Mouse (Mus musculus) G1E (cell line): ENCODE data around the gene E2f1.

Source experiments
- CTCF ChIP-seq: IDR thresholded peaks from 2 replicates; pipeline ENCODE4 v1.5.1; 2012; ENCODE audit warnings: low read depth, low read length, inconsistent platforms, mixed read lengths
- GATA1 ChIP-seq: IDR thresholded peaks from 2 replicates; pipeline ENCODE4 v1.6.1; 2012; ENCODE audit warnings: borderline replicate concordance, low read length, inconsistent platforms, mixed read lengths
- POLR2AphosphoS5 ChIP-seq: IDR thresholded peaks from 2 replicates; pipeline ENCODE4 v1.6.1; 2012; ENCODE audit warnings: low read depth, low read length, inconsistent platforms; ENCODE audit not compliant: insufficient replicate concordance

DNA sequence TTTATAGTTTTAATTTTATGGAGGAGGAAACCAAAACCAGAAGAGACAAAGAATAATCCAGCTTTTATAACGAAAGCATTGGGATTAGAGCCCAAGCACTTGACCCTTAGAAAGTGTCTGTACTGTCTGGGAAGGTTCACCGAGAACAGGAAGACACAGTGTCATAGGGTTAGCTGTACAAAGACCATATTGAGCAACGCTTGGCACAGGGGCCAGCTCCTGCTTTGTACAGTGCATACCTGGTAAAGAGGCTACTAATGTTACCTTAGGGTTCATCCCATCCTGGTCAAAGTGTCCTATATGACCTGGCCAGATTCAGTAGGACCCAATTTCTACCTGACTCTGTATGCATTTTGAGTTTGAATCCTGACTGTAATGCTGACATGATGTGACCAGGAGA lies 31.6 kb upstream of the E2f1 start:
- TF ChIP-seq POLR2AphosphoS5 (no peak), CTCF (no peak), GATA1 (no peak)
